Mouse (Mus musculus): ENCODE data around the gene Ms4a8a.
"Not testable (repeated sequence)": the region's sequence is repeated elsewhere in the genome, so short reads cannot be mapped to it uniquely, and the experiment has no call there.

DNA sequence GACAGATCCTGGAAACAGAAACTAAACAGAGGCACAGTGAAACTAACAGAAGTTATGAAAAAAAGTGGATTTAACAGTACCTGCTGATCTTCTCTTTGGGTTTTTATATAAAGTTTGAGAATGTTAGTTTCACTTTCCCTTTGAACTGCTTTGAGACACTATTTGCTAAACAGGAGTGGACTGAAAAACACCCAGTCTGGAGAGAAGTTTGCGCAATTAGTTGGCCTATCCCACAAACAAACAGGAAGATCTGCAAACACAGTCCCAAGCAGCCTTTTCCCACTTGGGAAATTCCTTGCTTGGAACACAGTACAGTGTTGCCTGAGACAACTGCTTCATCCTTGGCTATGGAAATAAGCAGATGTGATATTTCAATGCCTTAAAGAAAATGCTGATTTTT lies 25.2 kb downstream of the Ms4a8a start:
- TF ChIP-seq EP300, CTCF (IDR thresholded peaks at IDR 0.05): not testable (repeated sequence)

Measured in lung, postnatal 0 days (tissue).